Mouse (Mus musculus) erythroid progenitor cell, adult 5-6 weeks (primary cell): ENCODE measurements around the gene Srpk1. TPM values are rescaled to one million over a fixed set of nuclear protein-coding genes. Genes with fewer than 3 reads are reported as not detected.

Experiments used
- ATAC-seq: replicated peaks from 2 replicates; pipeline ENCODE4 v1.8.0; 2016; ENCODE audit warnings: moderate number of reproducible peaks, mild to moderate bottlenecking, moderate TSS enrichment, inconsistent platforms; ENCODE audit not compliant: poor library complexity, low FRiP score, severe bottlenecking
- total RNA-seq, 2 experiments: library from RNA; stranded (forward) in 1 of 2; stranded (reverse) in 1 of 2; fragments of 150-400 nt in 1 of 2; fragments of 186-747, 209-891 nt in 1 of 2; gene quantifications; 2 replicates each; pipeline versions ENCODE4 v1.2.3 to v1.2.4; 2015 to 2017; ENCODE audit warnings: low replicate concordance in 2 of 2

Gene Srpk1
- total RNA-seq (2015; ENCODE audit: low replicate concordance) (14.7 and 15.1 TPM in 2 replicates), total RNA-seq (2017; ENCODE audit: low replicate concordance) (23.9 and 36.2 TPM in 2 replicates)

GRCm38 (mm10) chr17:28622300-28622759 is at the start of gene Srpk1:
Gene Srpk1 (minus strand): TSS chr17:28622709.
- peak; percentile 86 for ATAC-seq

GRCm38 (mm10) chr17:28659564-28659963 is 37.1 kb upstream of the Srpk1 start:
- ATAC-seq = no peak

- ATAC-seq = no peak
These were observed 35.4 kb upstream of the Srpk1 start for GRCm38 (mm10) chr17:28657936-28658335.

GRCm38 (mm10) chr17:28650268-28650667 is 27.8 kb upstream of the Srpk1 start:
- ATAC-seq = no peak

DNA sequence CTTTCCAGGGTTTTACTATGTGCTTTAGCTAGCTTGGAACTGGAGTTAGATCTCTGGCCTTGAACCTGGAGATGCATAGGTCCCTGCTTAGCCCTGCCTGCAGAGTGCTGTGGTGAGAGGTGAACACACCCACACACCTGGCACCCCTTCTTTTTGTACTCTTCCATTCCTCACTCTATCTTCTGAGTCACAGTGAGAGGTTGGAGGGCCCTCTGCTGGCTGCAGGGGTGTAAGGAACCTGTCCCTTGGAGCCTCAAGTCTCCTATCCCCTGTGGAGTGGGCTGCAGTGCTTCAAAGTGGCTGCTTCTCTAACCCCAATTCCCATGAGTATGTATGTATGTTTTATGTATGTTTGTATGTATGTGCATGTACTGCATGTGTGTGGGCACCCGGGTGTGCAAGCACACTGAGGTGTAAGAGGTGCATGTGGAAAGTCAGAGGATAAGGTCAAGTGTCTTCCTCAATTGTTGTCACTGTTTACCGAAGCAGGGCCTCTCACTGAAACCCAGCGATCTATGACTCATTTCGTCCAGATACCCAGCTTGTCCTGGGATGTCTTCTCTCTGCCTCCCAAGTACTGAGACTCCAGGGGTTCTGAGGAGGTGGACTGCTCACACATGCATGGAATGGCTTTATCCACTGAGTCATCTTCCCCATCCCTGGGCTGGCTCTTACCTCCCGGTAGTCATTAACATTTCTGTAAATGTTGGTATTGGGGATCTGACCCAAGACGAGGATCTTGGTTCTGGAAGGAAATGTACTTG is 26.3 kb upstream of the Srpk1 start:
- 0 out of 2 replicates have a peak, but pooled peaks have one; percentile 34 for ATAC-seq

GRCm38 (mm10) chr17:28646221-28646620 is 23.7 kb upstream of the Srpk1 start:
- ATAC-seq = no peak

DNA sequence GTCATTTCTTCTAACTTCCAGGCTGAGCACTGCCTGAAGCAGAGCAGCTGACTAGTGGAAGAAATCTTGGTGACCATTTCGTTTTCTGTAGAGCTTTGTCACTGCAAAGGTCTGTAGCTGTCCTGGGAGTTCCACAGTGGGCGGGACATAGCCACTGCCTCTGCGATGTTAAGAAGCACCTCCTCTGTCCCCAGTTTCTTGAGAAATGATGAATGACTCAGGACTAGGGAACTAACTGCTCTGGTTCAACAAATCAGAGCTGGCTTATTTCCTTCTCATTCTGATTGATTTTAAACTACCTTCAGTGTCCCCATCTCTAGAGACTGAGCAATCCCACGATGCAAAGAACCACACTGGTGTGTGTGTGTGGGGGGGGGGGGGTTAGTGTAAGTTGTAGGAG is 21.6 kb upstream of the Srpk1 start:
- ATAC-seq = no peak

DNA sequence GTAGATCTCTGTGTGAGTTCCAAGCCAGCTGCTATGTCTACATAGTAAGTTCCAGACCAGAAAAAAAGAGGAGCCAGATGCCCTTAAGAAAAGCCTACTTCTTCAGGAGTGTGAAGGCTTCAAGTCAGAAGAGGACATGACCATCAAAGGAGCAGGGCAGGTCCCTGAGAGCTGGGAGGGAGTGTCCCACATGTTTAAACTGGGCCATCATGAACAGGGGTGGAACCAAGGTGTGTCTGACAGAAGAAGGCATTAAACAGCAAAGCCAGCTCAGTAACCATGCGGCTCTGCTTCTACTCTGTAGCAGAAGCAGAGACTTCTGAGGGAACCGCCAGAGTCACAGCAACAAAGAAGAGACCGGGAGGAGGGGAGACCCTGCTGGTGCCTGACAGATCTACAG is 21.2 kb upstream of the Srpk1 start:
- ATAC-seq = no peak

DNA sequence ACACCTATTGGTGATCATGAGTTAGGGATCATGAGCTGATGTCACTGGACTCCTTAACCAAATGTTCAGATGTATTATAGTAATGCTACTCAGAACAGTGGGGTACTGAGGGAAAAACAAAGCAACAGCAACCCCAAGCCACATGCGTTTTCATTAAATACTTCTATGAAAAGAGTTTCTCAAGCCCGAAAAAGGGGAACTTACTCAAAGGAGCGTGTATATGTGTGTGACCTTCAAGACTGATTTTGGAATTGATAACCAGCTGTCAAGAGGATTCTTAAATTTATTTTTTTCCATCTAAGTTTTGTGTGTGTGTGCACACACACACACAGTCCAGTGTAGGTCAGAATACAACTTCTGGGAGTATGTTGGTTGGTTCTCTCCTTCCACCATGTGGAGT is 17.6 kb upstream of the Srpk1 start:
- ATAC-seq = no peak

DNA sequence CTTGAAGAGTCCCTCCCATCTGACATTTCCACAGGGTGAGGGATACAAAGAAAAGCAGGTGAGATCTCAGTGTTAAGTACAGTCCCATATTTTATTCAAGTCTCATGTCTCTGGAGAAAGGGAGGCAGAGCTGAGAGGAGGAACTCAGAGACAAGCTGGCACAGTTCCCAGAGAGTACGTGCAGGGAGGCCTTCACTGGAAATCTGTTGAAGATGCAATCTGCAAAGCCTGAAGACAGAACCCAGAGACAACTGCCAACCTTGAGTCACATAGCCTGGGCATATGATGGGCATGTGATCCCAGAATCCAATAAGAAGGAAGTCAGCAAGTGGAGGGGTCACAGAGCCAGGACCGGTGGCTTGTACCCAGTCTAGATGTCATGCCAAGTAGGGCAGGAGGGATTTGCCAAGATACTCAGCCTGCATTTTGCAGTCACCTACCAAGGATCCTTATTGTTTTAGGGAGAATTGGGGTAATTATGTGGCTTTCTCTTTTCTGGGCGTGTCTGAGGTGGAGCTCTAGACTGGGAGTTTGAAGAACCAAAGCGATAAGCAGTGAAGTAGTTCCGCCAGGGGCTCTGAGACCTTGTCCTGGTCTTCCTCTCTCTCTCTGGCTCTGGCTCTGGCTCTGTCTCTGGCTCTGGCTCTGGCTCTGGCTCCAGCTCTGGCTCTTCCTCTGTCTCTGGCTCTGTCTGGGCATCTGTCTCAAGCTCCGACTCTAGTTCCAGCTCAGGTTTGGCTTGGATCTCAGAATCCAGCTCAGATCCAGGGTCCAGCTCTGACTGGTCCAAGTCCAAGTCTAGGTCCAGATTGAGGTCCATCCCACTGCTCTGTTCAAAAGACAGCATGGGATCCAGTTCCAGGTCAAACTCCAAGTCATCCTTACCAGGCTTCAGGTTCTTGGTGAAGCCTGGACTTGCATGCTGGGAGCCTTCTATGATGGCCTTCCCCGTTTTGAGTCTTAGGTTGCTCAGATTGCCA is 15.5 kb upstream of the Srpk1 start:
- no peak for ATAC-seq

GRCm38 (mm10) chr17:28635842-28636241 is 13.3 kb upstream of the Srpk1 start:
- ATAC-seq = no peak

- ATAC-seq = peak; percentile 60
These were observed 6.6 kb upstream of the Srpk1 start for GRCm38 (mm10) chr17:28629125-28629524.

DNA sequence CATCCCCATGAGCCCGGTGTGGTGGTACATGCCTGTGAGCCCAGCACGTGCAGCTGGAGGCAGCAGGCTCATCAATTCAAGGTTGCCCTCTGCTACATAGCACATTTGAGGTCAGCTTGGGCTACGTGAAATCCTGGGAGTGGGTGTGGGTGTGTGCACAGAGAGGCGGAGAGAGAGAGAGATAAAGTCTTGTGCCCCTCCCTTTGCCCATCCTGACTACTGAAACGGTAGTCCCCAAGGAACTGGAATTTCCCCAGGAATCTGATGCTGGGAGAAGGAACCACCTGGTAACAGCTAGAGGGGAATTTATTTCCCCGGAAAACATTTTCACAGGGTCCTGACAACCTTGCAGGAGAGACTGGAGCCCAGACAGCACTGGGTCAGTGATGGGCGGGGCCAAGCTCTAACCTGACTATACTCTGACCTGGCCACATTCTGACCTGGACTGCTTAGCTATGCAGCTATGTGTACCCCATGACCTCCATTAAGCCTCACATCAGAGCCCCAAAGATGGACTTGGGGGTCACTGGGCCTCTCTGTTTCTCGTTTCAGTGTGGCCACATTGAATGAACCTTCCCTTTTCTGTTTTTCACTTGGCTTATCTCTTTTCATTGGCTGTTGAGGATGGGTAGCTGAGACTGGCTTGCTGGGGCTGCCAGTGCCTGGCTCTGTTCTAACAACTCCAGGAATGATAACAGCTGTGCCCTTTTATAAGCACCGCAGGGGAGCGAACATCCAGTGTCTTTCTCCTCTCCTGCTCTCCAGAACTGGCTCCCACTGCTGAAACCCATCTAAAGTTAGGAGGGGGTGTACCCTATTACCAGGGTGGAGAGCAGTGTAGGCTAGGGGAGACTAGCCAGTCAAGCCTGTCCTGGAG is 6.0 kb upstream of the Srpk1 start:
- no peak for ATAC-seq

GRCm38 (mm10) chr17:28626937-28627336 is 4.4 kb upstream of the Srpk1 start:
- ATAC-seq = no peak

DNA sequence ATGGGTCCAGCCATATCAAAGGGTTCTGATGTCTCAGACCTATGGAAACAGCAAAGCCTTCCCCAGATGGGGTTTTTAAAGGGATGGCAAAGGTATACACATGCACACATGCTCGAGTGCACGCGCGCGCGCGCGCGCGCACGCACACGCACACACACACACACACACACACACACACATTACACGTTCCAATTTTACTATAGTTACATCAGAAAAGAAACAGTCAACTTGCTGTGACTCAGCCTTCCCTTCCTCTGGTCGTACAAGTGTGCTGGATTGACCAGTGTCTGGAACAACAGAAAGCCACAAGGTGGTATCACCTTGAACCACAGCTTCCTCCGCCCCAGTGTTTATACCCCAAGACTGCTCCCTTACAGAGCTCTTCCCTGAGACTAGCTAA is 2.8 kb upstream of the Srpk1 start:
- no peak for ATAC-seq

DNA sequence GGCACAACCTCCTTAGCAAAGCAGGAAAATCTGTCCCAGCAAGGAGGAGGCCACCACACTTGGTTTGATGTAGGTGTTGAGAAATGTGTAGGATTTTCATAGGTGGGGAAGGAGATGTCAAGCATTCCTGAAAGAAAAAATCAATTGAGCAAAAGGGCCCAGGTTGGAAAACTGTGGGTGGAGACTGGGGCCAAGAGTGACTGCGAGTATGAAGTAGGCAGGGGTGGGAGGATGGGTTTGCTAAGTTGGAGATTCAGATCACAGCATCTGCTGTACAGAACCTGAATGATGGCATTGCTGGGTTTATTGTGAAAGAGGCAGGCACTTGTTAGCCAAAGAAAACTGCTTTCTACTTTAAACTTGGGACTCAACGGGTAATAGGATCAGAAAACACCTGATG is 2.3 kb upstream of the Srpk1 start:
- no peak for ATAC-seq

GRCm38 (mm10) chr17:28621381-28622299 is 869 bp downstream of the Srpk1 start:
- ATAC-seq = peak; percentile 39

DNA sequence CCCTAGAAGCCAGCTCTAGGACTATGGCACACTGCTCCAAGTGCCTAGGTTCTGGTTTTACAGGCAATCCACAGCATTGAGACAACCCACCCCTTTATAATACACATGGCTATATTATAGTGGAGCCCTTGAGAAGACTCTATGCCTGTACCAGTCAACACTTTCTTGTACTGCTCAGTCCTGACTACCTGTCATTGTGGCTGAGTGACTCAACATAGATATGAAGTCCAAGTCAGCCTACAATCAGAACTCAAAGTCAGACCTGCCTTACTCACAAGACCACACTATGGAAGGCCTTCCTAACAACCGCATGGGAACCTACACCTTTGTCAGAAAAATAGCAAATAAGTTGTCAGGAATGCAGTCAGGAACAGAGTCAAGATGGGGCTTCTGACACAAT is 3.7 kb downstream of the Srpk1 start:
- ATAC-seq = no peak

DNA sequence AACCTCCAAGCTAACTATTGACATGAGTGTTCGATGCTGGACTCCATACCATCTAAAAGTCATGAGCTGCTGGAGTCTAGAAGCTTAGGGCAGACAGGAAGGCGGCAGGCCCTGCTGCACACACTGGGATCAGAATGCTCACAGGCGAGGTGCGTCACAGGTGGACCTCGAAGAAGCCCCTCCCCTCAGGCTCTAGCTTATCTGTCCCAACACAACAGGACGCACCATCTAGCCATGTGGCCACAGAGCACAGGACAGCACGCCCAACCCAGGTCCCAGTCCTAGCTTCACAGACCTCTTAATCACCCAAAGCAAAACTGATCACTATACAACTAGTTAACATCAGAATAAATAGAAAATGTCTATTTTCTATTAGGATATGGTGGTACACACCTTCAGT is 4.4 kb downstream of the Srpk1 start:
- peak; percentile 51 for ATAC-seq
